ENCODE assay signal across 7 mouse cellular contexts in the genomic region with DNA sequence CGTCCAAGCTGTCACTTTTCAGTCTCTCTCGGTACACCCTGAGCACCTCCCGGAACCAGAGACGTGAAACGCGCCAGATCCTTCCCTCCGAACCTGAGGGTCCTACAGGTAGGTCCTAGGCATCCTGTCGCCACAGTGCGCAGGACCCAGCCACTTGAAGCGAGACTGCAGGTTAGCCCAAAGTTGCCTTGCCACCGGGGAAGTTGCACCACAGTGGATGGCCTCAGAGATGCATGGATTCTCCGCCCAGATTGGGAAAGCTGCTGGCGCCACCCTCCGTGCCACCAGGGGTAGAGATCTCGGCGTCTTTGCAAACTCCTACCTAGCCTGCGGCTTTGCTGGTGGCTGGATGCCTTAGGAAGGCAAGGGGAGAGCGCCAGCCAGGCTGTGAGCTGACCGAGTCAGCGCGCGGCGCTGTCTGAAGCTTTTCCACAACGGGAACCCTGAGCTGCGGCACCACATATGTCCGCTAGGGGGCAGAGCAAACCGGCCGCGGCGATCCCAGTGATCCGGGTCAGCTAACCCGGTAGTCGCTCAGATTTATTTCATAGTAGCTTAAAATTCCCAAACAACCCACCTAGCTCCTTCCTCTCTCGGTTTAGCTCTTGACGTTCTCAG. TPM values are rescaled to one million over a fixed set of nuclear protein-coding genes. Genes with fewer than 3 reads are reported as not detected.
DNase-seq lines count a peak whose midpoint lies in the region; ATAC-seq lines count a peak whose summit lies in the region.

No protein-coding gene starts in this region.

- 2% methylated on average over 35 of the region's 35 CpGs for WGBS in embryonic facial prominence, embryonic 11.5 days
- WGBS in midbrain, embryonic 11.5 days: 1% methylated on average over 35 of the region's 35 CpGs

- peak overlapping the region; percentile 41 for H3K9ac ChIP-seq in embryonic facial prominence, embryonic 11.5 days (replicated peaks; ENCODE audit: low read length)
- peak overlapping the region; percentile 47; the same call in 1 of the 2 replicates for H3K9ac ChIP-seq in midbrain, embryonic 11.5 days (ENCODE audit: low read length)

- H3K4me1 ChIP-seq in embryonic facial prominence, embryonic 11.5 days (ENCODE audit: control insufficient read depth, insufficient read depth, low read length): peaks cover 10% of the 10 kb centered on the region
- peaks cover 15% of the 10 kb centered on the region for H3K4me1 ChIP-seq in midbrain, embryonic 11.5 days (ENCODE audit: control insufficient read depth, insufficient read depth, low read length)

- peak; percentile 94 for DNase-seq in adrenal gland, postnatal 14 days
- peak; percentile 90 for DNase-seq in embryonic facial prominence, embryonic 11.5 days (ENCODE audit: low spot score)
- DNase-seq in heart, adult 18-20 months: peak; percentile 73 to 91
- peak; percentile 63 for DNase-seq in kidney, adult 11 months
- peak; percentile 87 for DNase-seq in left cerebral cortex, postnatal 4 days
- DNase-seq in midbrain, embryonic 11.5 days (ENCODE audit: low spot score, missing footprints): peak; percentile 98
- peak; percentile 54 for DNase-seq in skeletal muscle tissue, adult 2 months (ENCODE audit: low read depth, low spot score)

- no peaks in the 10 kb centered on the region for H3K36me3 ChIP-seq in embryonic facial prominence, embryonic 11.5 days (replicated peaks; ENCODE audit: control insufficient read depth, insufficient read depth, low read depth, low read length)
- no peaks in the 10 kb centered on the region for H3K36me3 ChIP-seq in midbrain, embryonic 11.5 days (ENCODE audit: control insufficient read depth, insufficient read depth, low read length)

- H3K9me3 ChIP-seq in embryonic facial prominence, embryonic 11.5 days (replicated peaks; ENCODE audit: control insufficient read depth, low read length): no peaks in the 10 kb centered on the region
- H3K9me3 ChIP-seq in midbrain, embryonic 11.5 days (ENCODE audit: control insufficient read depth, low read length): no peaks in the 10 kb centered on the region

- intact Hi-C loops in left cerebral cortex, postnatal 4 days (cut with DNase I): loop anchor here (5.0 kb wide), 1 partner anchor 202 kb away; no protein-coding TSS in a partner anchor

- H3K27me3 ChIP-seq in embryonic facial prominence, embryonic 11.5 days (ENCODE audit: control insufficient read depth, insufficient read depth, low read length): peaks cover 38% of the 10 kb centered on the region
- H3K27me3 ChIP-seq in midbrain, embryonic 11.5 days (ENCODE audit: control insufficient read depth, insufficient read depth, low read length): peaks cover 51% of the 10 kb centered on the region

- H3K27ac ChIP-seq in embryonic facial prominence, embryonic 11.5 days (replicated peaks; ENCODE audit: low read depth, low read length): no peak overlapping the region
- no peak overlapping the region for H3K27ac ChIP-seq in midbrain, embryonic 11.5 days (ENCODE audit: low read depth, low read length)

- H3K4me3 ChIP-seq in embryonic facial prominence, embryonic 11.5 days (ENCODE audit: low read depth, low read length): peak overlapping the region; percentile 31
- H3K4me3 ChIP-seq in midbrain, embryonic 11.5 days (ENCODE audit: low read depth, low read length): peak overlapping the region; percentile 27

- peak overlapping the region; percentile 72 for H3K4me2 ChIP-seq in embryonic facial prominence, embryonic 11.5 days (ENCODE audit: low read depth, low read length)
- H3K4me2 ChIP-seq in midbrain, embryonic 11.5 days: peak overlapping the region; percentile 51

- peak; percentile 54; the same call in 1 of the 2 replicates for ATAC-seq in embryonic facial prominence, embryonic 11.5 days (replicated peaks; ENCODE audit: insufficient number of reproducible peaks, low FRiP score, low TSS enrichment, low read depth)
- peak; percentile 66 for ATAC-seq in midbrain, embryonic 11.5 days (ENCODE audit: low FRiP score)

RNA-seq across cellular contexts. Expression of a gene that starts 1.0 kb away (rescaled TPM):
- total RNA-seq in adrenal gland, postnatal 14 days (2021): 63.3 and 80.2 TPM in 2 replicates
- 0.21 and 0.22 TPM in 2 replicates for polyA plus RNA-seq in embryonic facial prominence, embryonic 11.5 days (2014; fragmentation: Nextera tagmentation; extraction: Ambion mirVana)
- total RNA-seq in heart, adult 18-20 months (2021): under 1 TPM; 0.18 to 0.30 TPM
- total RNA-seq in left cerebral cortex, postnatal 4 days (2021): 1 to 10 TPM; 4.8 to 6.2 TPM
- 0.11 and 0.26 TPM in 2 replicates for polyA plus RNA-seq in midbrain, embryonic 11.5 days (2014; fragmentation: Nextera tagmentation; extraction: Ambion mirVana)

RNA-seq across cellular contexts. Expression of a gene that starts 31.4 kb away (rescaled TPM):
- not detected in 2 replicates for total RNA-seq in adrenal gland, postnatal 14 days (2021)
- polyA plus RNA-seq in embryonic facial prominence, embryonic 11.5 days (2014; fragmentation: Nextera tagmentation; extraction: Ambion mirVana): 0.72 TPM in 1 of 2 replicates, not detected in the other
- total RNA-seq in heart, adult 18-20 months (2021): 10 to 100 TPM; 62.8 to 77.7 TPM
- not detected for total RNA-seq in left cerebral cortex, postnatal 4 days (2021)
- 0.11 TPM in 1 of 2 replicates, not detected in the other for polyA plus RNA-seq in midbrain, embryonic 11.5 days (2014; fragmentation: Nextera tagmentation; extraction: Ambion mirVana)

Comparison
In these comparisons a context has a peak if more than half of its experiments do, and no peak if none do; other contexts are left out.
1. RNA of a gene that starts 31.4 kb away (total RNA-seq): 62.8 to 77.7 TPM in heart, adult 18-20 months; not detected in left cerebral cortex, postnatal 4 days and not detected in adrenal gland, postnatal 14 days; every median in the first group is over 10 times any median in the second.
2. Peak in every context shown above with its lines, with median percentiles within 50 percentile points of each other: DNase-seq.